Mouse (Mus musculus) embryonic stem cell, embryonic (primary cell): ENCODE results near the gene Itm2b.

ENCODE experiments used
- CTCF ChIA-PET, 4 experiments: fragments of 300-600 bp in 2 of 4; fragments of 350-600 bp in 2 of 4; sonication (Branson Sonifier 250); formaldehyde crosslinking; loops; one replicate each; lab custom pipeline; 2022; ENCODE audit warnings: inconsistent platforms in 2 of 4; lab: Charles Lee
- POLR2A ChIA-PET, 4 experiments: fragments of 300-600 bp in 2 of 4; fragments of 350-600 bp in 2 of 4; sonication (Branson Sonifier 250); formaldehyde crosslinking; loops; one replicate each; lab custom pipeline; 2022; ENCODE audit warnings: antibody characterized with exemption in 4 of 4, inconsistent platforms in 1 of 4; lab: Charles Lee

Gene Itm2b

DNA sequence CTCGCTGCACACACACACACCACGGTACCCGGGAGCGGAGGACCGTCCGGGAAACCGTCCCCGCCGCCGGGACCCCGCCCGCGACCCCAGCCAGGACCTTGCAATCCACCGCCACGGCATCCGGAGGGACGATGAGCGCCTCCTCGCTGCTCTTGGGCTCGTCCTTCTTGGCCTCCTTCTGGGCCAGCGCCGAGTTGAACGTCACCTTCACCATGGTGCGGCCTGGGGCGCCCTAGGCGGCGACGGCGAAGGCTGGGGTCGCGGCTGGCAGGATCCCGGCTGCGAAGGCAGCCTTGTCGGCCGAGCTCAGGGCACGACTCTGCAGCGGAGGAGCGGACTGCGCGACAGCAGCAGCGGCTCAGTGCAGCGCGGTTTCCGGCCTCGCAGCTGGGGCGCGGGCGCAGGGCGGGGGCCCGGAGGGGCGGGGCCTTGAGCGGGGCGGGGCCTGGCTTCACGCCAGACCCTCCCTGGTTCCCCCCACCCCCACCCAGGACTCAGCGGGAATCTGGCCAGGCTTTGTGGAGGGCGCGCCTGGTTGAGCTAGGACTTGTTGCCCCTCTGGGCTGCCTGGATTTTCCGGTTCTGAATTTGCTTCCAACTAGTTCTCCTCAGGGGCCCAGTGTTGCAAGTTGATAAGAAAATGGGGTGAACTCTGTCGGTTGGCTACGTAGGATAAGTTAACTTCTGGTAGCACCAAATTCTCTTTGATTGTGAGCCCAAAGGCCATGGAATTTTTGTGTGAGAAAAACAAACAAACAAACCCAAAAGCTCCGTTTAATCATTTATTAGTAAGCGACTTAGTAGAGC, at the start of gene Itm2b:
Gene Itm2b, minus strand, starts transcription at position 377 of the 807 bp plus-strand sequence.
- ChIA-PET CTCF (interaction anchor here in 1 of 4 experiments (0.6 to 1.1 kb wide), 2 partner anchors 18 to 140 kb away, joined by 3 read pairs; partner anchors contain the start of gene Sucla2), POLR2A (interaction anchor here (0.5 to 2.0 kb wide), 40 partner anchors 9 to 201 kb away, joined by 3 to 12 read pairs (median 3); partner anchors contain the start of genes Sucla2 (in 2 of the 4) and Rb1 (in 1 of the 4))

DNA sequence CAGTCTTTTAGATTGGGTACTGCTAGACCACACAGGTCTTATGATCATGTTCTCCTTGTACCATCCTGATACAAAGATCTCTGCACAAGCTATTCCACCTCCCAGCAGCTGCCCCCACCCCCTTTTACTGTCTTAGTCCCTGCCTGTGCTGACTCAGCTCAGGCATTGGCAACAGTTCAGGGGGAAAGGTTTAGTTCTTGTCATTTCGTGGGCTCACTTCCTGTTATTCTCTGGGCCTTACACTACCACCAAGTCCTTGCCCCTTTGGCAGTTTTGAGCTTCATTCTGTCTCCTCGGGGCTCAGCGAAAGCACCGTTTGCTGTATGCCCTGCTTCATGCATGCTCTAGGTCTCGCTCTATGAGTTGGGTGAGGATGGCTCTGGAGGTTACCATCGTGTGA, 48.4 kb upstream of the Itm2b start:
- ChIA-PET CTCF (no interaction called here), POLR2A (interaction anchor here in 1 of 4 experiments (0.6 kb wide), 1 partner anchor 163 kb away, joined by 3 read pairs; no protein-coding TSS in a partner anchor)

DNA sequence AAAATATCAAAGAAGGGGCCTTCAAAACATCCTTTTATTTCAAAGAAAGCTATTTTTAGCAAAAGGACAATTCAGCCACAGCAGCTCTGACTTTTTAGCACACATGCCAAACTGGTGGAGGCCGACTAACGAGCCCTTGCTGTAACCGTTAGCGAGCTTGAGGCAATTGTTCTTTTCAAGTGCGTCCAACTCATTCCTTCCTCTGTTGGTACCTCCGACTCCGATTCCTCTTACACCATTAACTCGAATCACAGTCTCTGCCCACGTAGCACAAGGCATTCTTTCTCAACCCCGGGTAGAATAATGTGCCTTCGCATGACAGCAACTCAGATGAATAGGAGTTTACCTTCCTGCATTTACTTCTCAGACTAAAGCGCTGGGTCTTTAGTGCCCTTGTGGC, 45.5 kb upstream of the Itm2b start:
- ChIA-PET POLR2A (no interaction called here), CTCF (no interaction called here)

DNA sequence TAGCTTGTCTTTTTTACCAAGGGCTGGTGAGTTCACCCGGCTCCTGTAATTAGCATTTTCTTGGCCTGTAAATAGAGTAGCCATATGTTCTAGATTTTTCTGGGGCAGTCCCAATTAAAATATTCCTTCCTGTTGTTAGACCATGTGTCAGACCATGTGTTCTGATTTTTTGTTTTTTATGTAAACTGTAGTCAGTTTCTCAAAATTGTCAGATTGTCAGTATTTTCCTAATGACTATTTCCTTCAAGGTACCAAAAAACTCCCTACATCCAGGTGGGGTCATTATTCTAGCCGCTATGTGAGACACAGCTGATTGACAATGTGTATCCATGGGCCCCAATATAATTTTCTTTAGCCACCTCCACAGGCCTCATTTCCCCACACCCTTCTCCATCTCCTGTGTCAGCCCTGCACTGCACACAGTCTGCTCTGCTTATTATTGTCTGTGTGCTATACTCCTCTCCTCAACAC, 40.5 kb upstream of the Itm2b start:
- POLR2A ChIA-PET = interaction anchor here in 1 of 4 experiments (0.6 kb wide), 1 partner anchor 27 kb away, joined by 3 read pairs; no protein-coding TSS in a partner anchor
- CTCF ChIA-PET = no interaction called here

DNA sequence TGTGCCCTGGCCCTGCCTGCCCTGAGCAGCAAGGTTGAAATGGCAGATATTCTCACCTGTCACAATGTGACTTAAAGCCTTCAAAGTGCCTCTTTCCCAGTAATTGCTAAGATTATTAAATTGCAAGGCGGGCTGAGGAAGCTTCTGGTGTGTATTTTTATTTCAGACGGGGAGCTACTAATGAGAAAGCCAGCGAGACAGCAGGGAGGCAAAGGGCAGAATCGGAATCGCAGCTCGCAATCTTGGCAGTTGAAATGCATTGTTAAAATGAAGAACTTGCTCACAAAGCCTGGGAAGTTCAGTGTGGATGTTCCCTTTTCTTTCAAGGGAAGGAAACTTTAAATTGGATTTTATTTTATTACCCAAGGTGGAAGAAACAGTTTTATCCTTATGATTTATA, 39.9 kb upstream of the Itm2b start:
- CTCF ChIA-PET = no interaction called here
- POLR2A ChIA-PET = interaction anchor here in 1 of 4 experiments (0.6 to 0.8 kb wide), 2 partner anchors 28 to 72 kb away, joined by 3 read pairs; no protein-coding TSS in a partner anchor

DNA sequence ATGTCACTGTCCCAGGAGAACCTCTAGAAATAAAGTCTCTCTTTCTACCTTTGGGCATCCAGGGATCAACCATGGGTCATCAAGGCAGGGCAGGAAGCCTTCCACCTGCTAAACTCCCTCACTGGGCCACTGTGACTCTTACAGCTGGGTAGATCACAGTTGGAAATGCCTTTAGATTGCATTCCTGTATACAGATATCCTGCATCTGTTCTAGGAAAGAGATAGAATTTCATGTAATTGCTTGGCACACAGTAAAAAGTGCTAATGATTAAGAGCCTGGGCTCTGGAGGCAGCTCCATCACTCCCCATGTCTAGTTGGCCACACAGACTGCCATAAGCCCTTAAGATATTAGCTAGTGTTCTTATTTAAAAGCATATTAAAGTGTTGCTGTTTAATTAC, 38.5 kb upstream of the Itm2b start:
- POLR2A ChIA-PET = no interaction called here

DNA sequence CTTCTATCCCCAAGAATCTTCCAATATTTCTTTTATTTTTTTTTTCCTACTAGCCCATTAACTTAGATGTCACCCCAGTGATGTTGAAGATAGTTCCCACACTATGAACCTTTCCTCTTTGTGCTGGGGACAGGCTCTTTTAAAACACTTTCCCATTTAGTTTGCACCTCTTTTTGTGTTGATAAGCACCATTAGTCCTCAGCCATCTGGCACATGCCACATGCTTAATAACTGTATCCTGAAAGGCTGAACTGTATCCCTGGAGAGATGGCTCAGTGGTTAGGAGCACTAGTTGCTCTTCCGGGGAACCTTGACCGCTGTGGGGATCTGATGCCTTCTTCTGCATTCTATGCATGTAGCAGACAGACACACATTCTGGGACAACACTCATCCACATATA, 37.5 kb upstream of the Itm2b start:
- POLR2A ChIA-PET = no interaction called here
- CTCF ChIA-PET = no interaction called here

More for the DNA sequence above, 38.5 kb upstream of the Itm2b start:
- CTCF ChIA-PET = no interaction called here

DNA sequence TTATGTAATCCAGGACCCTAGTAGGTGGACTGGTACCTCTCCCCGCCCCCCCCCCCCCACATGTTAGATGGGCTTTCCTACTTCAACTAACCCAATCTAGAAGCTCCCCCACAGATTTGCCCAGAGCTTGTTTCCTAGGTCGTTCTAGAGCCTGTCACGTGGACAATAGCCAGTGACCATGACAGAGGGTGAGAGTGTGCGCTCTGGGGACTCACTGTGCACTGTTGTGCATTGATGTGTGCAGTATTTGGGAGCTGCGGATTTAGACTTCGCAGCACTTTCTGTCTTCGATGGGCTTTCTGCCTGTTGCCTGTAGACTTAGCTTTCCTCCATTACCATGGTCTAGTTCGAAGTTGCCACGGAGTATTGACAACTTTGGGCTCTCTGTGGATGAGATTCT, 36.5 kb upstream of the Itm2b start:
- CTCF ChIA-PET = interaction anchor here in 1 of 4 experiments (0.6 kb wide), 1 partner anchor 315 kb away, joined by 4 read pairs; no protein-coding TSS in a partner anchor
- POLR2A ChIA-PET = no interaction called here

DNA sequence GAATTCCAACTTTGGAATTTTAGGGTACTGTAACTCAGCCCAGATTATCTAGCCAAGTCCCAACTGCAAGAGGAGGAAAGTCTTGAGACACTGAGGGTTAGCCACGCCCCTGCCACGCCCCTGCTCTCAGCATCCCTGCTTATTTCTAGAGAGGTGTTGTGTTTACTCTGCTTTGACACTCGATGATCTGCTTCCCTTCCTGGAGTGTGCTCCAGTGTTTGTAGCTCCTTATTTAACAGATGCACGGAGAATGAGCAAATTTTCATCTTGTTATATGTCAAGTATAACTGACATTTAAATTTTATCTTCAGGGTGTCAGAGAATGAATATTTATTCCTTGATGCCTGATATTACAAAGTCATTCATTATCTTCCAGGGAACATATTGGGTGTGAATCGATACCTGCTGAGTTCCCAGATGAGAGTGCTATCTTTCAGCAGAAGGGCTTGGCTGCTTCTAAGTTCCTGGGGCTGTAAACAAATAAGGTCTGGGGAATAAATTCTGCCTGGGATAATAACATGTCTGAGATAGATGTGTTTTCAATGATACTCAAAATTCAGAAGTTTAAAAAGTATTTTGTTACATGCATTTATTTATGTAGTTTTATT, 35.2 kb upstream of the Itm2b start:
- ChIA-PET CTCF (no interaction called here), POLR2A (no interaction called here)

DNA sequence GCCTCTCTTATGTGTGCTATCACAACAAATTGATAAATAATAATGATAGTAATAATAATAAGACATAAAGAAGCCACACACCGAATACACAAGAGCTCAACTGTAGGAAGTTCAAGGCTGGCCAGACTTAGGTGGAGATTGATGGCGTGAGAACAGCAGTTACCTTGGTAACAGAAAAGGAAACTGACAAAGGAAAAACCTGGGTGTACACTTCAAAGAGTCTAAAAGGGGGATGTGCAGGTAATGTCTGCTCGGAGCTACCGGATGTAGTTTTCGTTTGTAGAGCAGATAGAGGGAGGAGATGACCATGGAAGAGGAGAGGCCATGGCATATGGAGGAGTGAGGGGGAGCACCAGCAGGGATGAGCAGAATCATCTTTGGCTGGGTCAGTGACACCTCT, 31.4 kb upstream of the Itm2b start:
- POLR2A ChIA-PET = interaction anchor here in 2 of 4 experiments (0.6 to 0.9 kb wide), 2 partner anchors 28 to 31 kb away, joined by 3 read pairs; partner anchors contain the start of gene Itm2b (in 1 of the 2)

DNA sequence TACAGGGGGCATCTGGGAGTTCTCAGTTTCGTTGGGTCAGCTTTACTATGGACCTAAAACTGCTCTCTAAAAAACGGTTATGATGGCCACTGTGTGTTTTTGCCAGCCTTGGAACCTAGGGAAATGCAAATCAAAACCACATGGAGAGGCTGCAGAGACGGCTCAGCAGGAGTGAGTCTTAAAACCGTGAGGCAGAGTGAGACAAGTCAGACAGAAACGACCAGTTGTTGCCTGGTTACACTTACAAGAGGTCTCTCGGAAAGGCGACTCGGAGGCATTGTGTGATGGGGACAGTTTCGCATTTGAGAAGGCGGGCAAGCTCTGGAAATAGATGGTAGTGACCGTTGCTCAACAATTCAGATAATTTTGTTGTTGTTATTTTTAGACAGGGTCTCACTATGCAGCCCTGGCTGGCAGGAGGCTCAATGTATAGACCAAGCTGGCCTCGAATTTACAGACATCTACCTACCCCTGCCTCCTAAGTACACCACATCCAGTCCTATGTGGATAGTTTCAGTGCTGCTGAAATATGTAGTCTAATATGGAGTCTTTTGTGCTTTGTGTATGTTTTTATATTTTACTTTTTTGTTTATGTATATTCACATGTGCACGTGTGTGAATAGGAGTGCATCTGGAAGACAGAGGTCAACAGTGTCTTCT, 30.4 kb upstream of the Itm2b start:
- ChIA-PET POLR2A (interaction anchor here in 1 of 4 experiments (1.1 kb wide), 1 partner anchor 30 kb away, joined by 3 read pairs; the partner anchor contains the start of gene Itm2b), CTCF (no interaction called here)

More for the DNA sequence above, 31.4 kb upstream of the Itm2b start:
- CTCF ChIA-PET = no interaction called here

DNA sequence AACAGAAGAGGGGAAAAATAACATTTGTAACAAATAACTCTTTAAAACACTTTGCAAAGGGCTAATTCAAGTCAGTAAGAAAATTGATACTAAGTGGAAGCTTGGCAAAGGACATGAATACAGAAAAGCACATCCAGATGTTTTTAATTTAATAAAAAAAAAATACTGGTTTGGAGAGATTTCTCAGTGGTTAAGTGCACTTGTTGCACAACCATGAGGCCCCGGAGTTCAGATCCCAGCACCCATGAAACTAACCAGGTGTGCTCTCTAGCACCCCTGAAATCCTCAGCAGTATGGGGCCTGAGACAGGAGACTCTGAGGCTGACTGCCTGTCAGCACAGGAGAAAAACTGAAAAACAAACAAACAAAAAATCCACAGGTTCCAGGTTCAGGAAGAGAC, 26.6 kb upstream of the Itm2b start:
- ChIA-PET CTCF (no interaction called here), POLR2A (interaction anchor here in 1 of 4 experiments (0.6 kb wide), 1 partner anchor 23 kb away, joined by 3 read pairs; no protein-coding TSS in a partner anchor)

DNA sequence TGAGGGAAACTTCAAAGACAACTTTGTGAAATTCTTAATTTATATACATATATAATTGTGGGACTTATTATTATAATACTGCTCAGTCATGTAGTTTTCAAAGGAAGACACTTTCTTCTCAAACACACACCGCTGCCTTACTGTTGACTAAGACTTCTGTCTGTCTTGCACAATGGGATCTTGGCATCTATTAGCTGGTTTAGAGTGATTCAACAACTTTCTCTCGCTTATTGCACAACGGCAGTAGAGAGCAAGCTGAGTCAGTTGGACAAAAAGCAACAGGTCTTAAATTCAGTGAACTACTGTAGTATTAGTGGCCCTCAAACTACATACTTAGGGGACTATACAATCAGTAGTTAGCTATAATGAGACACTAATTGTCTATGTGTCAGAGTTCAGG, 25.0 kb upstream of the Itm2b start:
- ChIA-PET CTCF (interaction anchor here in 1 of 4 experiments (0.5 kb wide), 1 partner anchor 17 kb away, joined by 4 read pairs; no protein-coding TSS in a partner anchor), POLR2A (interaction anchor here in 1 of 4 experiments (1.0 kb wide), 1 partner anchor 21 kb away, joined by 3 read pairs; no protein-coding TSS in a partner anchor)

DNA sequence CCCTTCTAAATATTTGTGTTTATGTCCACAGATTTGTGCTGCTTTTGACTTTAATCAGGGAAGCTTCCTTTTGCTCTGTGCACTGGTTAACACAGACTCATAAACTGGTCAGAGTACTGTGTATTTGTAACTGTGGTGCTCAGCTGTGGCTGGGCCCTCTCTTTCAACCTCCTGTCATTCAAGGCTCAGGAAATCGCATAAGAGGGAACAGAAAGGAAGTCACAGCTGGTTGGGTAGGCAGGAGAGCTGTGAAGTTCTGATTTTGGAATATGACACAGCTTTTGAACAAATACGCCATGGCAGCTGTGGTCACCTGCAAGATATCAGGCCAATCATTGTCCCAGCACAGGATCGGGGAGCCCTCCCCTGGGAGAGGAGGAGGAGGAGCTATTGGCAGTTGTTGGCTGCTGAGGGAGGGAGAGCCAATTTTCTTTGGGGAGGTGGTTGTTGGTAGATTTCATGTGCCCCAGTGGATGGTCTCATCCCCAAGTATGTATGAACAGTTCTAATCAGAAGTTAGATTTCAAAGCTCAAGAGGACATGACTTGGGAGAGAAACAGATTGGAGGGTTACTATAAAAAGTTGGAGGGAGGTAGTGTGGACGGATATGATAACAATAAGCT, 23.2 kb upstream of the Itm2b start:
- ChIA-PET POLR2A (interaction anchor here in 2 of 4 experiments (0.6 to 1.1 kb wide), 3 partner anchors 8 to 23 kb away, joined by 3 to 4 read pairs (median 3); partner anchors contain the start of gene Itm2b (in 1 of the 2)), CTCF (interaction anchor here in 1 of 4 experiments (1.1 kb wide), 1 partner anchor 117 kb away, joined by 3 read pairs; the partner anchor contains the start of gene Sucla2)

DNA sequence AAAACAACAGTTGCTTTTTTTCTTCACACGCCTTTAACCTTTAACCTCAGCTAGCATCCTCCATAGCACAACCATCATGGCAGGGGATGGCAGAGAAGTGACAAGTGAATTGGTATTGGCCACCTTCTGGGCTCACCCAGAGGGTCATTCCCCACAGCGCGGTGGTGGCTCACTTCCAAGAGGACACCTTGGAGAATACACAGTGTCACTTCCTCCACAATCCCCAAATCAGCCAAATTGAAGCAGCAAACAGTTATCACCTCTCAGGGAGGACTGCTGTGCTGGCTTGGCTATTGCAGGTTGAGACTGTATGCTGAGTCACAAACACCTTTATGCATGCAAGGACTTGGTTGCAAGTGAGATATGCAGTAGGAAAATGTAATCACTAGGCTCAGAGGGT, 18.9 kb upstream of the Itm2b start:
- CTCF ChIA-PET = interaction anchor here in 1 of 4 experiments (0.6 kb wide), 1 partner anchor 92 kb away, joined by 7 read pairs; no protein-coding TSS in a partner anchor

DNA sequence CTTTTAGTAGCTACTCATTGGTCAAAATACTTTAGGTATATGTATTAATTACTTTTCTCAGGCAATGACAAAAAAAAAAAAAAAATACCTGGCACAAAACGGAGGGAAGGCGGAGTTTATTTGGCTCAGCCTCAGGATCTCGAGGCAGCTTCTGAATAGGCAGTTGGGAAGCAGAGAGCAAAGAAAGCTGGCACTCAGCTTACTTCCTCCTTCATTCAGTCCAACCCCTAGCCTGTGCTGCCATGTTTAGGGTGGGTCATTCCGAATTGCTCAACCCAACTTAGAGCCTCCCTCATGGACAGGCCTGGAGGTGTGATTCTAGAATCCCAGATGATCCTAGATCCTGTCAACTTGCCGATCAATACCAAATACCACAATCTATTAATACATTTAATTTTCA, 18.3 kb upstream of the Itm2b start:
- ChIA-PET POLR2A (interaction anchor here in 2 of 4 experiments (0.7 to 1.7 kb wide), 4 partner anchors 12 to 157 kb away, joined by 3 to 6 read pairs (median 4); no protein-coding TSS in a partner anchor), CTCF (interaction anchor here in 2 of 4 experiments (0.6 to 0.7 kb wide), 3 partner anchors 9 to 92 kb away, joined by 3 to 5 read pairs (median 3); partner anchors contain the start of gene Itm2b (in 1 of the 2))

More for the DNA sequence above, 18.9 kb upstream of the Itm2b start:
- POLR2A ChIA-PET = interaction anchor here in 1 of 4 experiments (1.3 to 1.7 kb wide), 2 partner anchors 13 to 15 kb away, joined by 3 to 5 read pairs; no protein-coding TSS in a partner anchor

DNA sequence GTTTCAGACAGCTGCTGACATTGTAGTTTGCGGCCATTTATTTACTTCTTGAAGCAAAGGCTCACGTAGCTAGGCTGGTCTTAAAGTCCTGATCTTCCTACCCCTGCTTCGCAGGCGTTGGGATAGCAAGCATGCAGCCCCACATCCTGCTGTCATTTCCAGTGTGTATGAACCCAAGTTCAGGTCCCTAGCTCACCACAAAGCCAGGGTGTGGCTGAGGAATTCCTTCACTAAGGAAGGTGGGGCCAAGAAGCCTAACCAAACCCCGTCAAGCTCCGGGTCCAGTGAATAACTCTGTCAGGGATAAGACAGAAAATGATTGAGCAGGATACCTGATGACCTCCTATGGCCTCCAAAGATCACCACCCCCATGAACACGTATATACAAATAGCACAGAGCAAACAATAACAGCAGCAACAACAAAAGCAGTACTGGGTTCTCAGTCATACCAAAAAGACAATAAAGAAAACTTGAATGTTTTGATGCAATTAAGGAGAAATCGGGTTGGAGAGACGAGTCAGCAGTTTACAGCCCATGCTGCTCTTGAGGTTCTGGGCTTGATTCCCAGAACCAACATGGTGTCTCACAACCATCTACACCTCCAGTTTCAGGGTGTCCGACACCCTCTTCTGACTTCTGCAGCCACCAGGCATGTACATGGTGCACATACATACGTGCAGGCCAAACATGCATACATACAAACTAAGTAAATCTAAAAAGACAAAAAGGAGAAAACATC, 17.4 kb upstream of the Itm2b start:
- POLR2A ChIA-PET = interaction anchor here in 3 of 4 experiments (0.7 to 1.7 kb wide), 8 partner anchors 11 to 104 kb away, joined by 3 to 7 read pairs (median 4); partner anchors contain the start of gene Itm2b (in 1 of the 3)

More for the DNA sequence above, 17.4 kb upstream of the Itm2b start:
- CTCF ChIA-PET = interaction anchor here in 2 of 4 experiments (0.6 to 1.2 kb wide), 3 partner anchors 8 to 122 kb away, joined by 3 to 5 read pairs (median 3); partner anchors contain the start of genes Itm2b (in 1 of the 2) and Sucla2 (in 1 of the 2)
